Mouse (Mus musculus) testis, adult 2 months (tissue): ENCODE measurements at regions not wholly inside any gene's neighbourhood (a gene's known extent, or its start where the extent isn't known, plus 50 kb on each side); places are given as distances from the start of the nearest gene placed in this dataset.

ENCODE experiments used
- CTCF ChIP-seq: fragments of 200-500 bp; IDR thresholded peaks from 2 replicates; pipeline ENCODE4 v1.5.1; 2012; ENCODE audit warnings: low read depth, mild to moderate bottlenecking, inconsistent platforms, low read length, moderate library complexity; ENCODE audit not compliant: control insufficient read depth, insufficient read depth, insufficient replicate concordance
- POLR2A ChIP-seq: fragments of 200-500 bp; IDR thresholded peaks from 2 replicates; pipeline ENCODE4 v1.6.1; 2012; ENCODE audit warnings: low read depth, mild to moderate bottlenecking, inconsistent platforms, low read length, moderate library complexity; ENCODE audit not compliant: control insufficient read depth

DNA sequence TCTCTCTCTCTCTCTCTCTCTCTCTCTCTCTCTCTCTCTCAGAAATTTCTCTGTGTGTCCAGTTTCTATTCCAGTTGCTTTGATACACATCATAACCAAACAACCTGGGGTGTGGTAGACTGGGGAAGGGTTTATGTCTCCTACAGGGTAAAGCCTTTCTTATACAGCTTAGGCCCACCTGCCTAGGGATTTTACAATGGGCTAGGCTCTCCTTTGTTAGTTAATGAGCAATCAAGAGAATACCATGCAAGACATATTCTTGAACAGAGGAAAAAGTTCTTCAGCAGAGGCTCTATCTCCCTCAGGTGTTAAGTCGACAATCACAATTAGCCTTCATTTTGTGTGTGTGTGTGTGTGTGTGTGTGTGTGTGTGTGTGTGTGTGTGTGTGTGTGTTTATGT is 151.0 kb downstream of the Tmx1 start:
- TF ChIP-seq CTCF: no peak
- TF ChIP-seq POLR2A: no peak
